Mouse (Mus musculus): ENCODE results near the gene Gcgr.

DNA sequence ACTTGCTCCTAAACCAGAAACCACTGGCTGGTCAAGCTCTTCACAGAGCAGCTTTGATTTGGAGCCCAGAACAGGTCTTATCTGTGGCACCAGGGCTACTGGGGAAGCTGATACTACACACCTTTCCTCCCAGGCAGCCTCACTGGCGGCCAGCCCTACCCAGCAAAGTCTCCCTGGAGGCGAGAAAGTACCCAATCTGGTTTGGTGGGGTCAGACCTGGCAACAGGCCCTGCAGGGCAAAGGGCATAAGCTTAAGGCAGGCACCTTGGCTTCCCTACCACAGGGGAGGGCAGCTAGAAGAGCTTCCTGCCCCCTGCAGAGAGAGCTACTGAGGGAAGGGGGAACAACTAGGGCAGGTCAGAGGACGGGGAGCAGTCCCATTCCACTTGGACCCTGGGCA is 30.1 kb upstream of the Gcgr start:
- TF ChIP-seq POLR2A (IDR thresholded peaks at IDR 0.05; ENCODE audit: low read depth, low read length) (no peak), CTCF (IDR thresholded peaks at IDR 0.05; ENCODE audit: extremely low read depth, insufficient read length, insufficient replicate concordance, low read depth, low read length) (no peak)

Data from small intestine, adult 2 months (tissue).